ENCODE assay signal across 31 mouse cellular contexts in genomic region chr1:127219161-127219560, GRCm38 (mm10). TPM values are rescaled to one million over a fixed set of nuclear protein-coding genes. Genes with fewer than 3 reads are reported as not detected.
A peak's percentile ranks its signal among the peaks of the same experiment; 100 is the strongest.
DNase-seq lines count a peak whose midpoint lies in the region; ATAC-seq and TF ChIP-seq lines count a peak whose summit lies in the region.
"Had no signal": no experiment of that assay in that cellular context is flagged by ENCODE, and none has a peak within 500 bp of the region (broad histone marks: within the 10 kb centered on the region; RNA-seq: fewer than 3 reads in every experiment).

No protein-coding gene starts in this region.

- H3K9me3 ChIP-seq in liver, embryonic 16.5 days (replicated peaks; ENCODE audit: control insufficient read depth, low read length) = no peaks in the 10 kb centered on the region
- no peaks in the 10 kb centered on the region; the same call in 1 of the 2 replicates for H3K9me3 ChIP-seq in liver, embryonic 11.5 days (ENCODE audit: control insufficient read depth, low read length)
- H3K9me3 ChIP-seq in intestine, embryonic 15.5 days = no peaks in the 10 kb centered on the region
- H3K9me3 ChIP-seq: heart, embryonic 13.5 days; hindbrain, embryonic 15.5 days; limb, embryonic 10.5 days; limb, embryonic 15.5 days; lung, embryonic 15.5 days had no signal

- H3K4me3 ChIP-seq in liver, embryonic 16.5 days (ENCODE audit: low read depth, low read length) = no peak overlapping the region
- H3K4me3 ChIP-seq in liver, embryonic 11.5 days (ENCODE audit: low read depth, low read length) = no peak overlapping the region
- H3K4me3 ChIP-seq in bone marrow macrophage, adult 2 months (ENCODE audit: insufficient read depth, low read length) = no peak overlapping the region
- H3K4me3 ChIP-seq in intestine, embryonic 15.5 days (replicated peaks) = no peak overlapping the region
- no peak overlapping the region for H3K4me3 ChIP-seq in thymus, adult 2 months (ENCODE audit: control insufficient read depth, insufficient read depth, low read length)
- H3K4me3 ChIP-seq: gastrocnemius, adult 2 months; heart, embryonic 13.5 days; hindbrain, embryonic 10.5 days; hindbrain, embryonic 15.5 days; limb, embryonic 10.5 days; limb, embryonic 15.5 days; lung, embryonic 15.5 days had no signal

- no peak overlapping the region for H3K4me2 ChIP-seq in liver, embryonic 16.5 days (ENCODE audit: low read depth, low read length)
- no peak overlapping the region for H3K4me2 ChIP-seq in liver, embryonic 11.5 days
- no peak overlapping the region for H3K4me2 ChIP-seq in intestine, embryonic 15.5 days (replicated peaks)
- H3K4me2 ChIP-seq: heart, embryonic 13.5 days; hindbrain, embryonic 15.5 days; limb, embryonic 15.5 days; lung, embryonic 15.5 days had no signal

- no peaks in the 10 kb centered on the region for H3K27me3 ChIP-seq in liver, embryonic 16.5 days (ENCODE audit: control insufficient read depth, insufficient read depth, low read depth, low read length)
- H3K27me3 ChIP-seq in liver, embryonic 11.5 days (replicated peaks; ENCODE audit: control insufficient read depth, insufficient read depth, low read length) = no peaks in the 10 kb centered on the region
- H3K27me3 ChIP-seq in intestine, embryonic 15.5 days (replicated peaks) = no peaks in the 10 kb centered on the region
- H3K27me3 ChIP-seq in thymus, adult 2 months (ENCODE audit: control insufficient read depth, insufficient read depth, low read length) = no peaks in the 10 kb centered on the region
- H3K27me3 ChIP-seq: heart, embryonic 13.5 days; hindbrain, embryonic 15.5 days; limb, embryonic 15.5 days; lung, embryonic 15.5 days; Patski had no signal

- no peaks in the 10 kb centered on the region; the same call in 1 of the 2 replicates for H3K4me1 ChIP-seq in liver, embryonic 16.5 days (ENCODE audit: control insufficient read depth, low read depth, low read length)
- peaks cover 4% of the 10 kb centered on the region; the same call in 1 of the 2 replicates for H3K4me1 ChIP-seq in liver, embryonic 11.5 days (replicated peaks; ENCODE audit: control insufficient read depth, insufficient read depth, low read length)
- H3K4me1 ChIP-seq in bone marrow macrophage, adult 2 months (ENCODE audit: control insufficient read depth, insufficient read depth, low read length) = peaks cover 79% of the 10 kb centered on the region
- peaks cover 16% of the 10 kb centered on the region; the same call in 1 of the 2 replicates for H3K4me1 ChIP-seq in intestine, embryonic 15.5 days (replicated peaks)
- H3K4me1 ChIP-seq in thymus, adult 2 months (replicated peaks; ENCODE audit: control insufficient read depth, insufficient read depth, low read length) = peaks cover 28% of the 10 kb centered on the region
- H3K4me1 ChIP-seq: lung, embryonic 15.5 days had no signal

- DNase-seq in liver, embryonic 11.5 days (ENCODE audit: low spot score) = no peak
- DNase-seq in 3T3-L1 (ENCODE audit: low read depth, low spot score) = peak; percentile 11
- DNase-seq in thymus, adult 2 months = no peak
- DNase-seq in thymus, postnatal 14 days = no peak
- DNase-seq: adrenal gland, postnatal 25 days; cerebellum, adult 8-10 months; cerebellum, postnatal 36 days; gastrocnemius, adult 2 months; gastrocnemius, postnatal 36 days; heart, postnatal 10 days; kidney, adult 2 months; kidney, postnatal 4 days; lung, postnatal 4 days; midbrain, embryonic 14.5 days; spleen, adult 18-20 months; thymus, adult 18-20 months; thymus, postnatal 4 days had no signal

- no peak overlapping the region for H3K27ac ChIP-seq in liver, embryonic 16.5 days (ENCODE audit: low read length)
- H3K27ac ChIP-seq in liver, embryonic 11.5 days (ENCODE audit: low read depth, low read length) = no peak overlapping the region
- H3K27ac ChIP-seq in bone marrow macrophage, adult 2 months (ENCODE audit: insufficient read depth, low read depth, low read length) = peak overlapping the region; percentile 95
- H3K27ac ChIP-seq in intestine, embryonic 15.5 days = no peak overlapping the region
- H3K27ac ChIP-seq in thymus, adult 2 months (ENCODE audit: control insufficient read depth, insufficient read depth, low read length) = no peak overlapping the region
- H3K27ac ChIP-seq: gastrocnemius, adult 2 months; heart, embryonic 13.5 days; hindbrain, embryonic 10.5 days; hindbrain, embryonic 15.5 days; limb, embryonic 10.5 days; limb, embryonic 15.5 days; lung, embryonic 15.5 days had no signal

- peak; percentile 19; the same call in 1 of the 2 replicates for ATAC-seq in liver, embryonic 16.5 days (ENCODE audit: low read depth)
- ATAC-seq in liver, embryonic 11.5 days (replicated peaks; ENCODE audit: low FRiP score) = no peak
- ATAC-seq in granulocyte monocyte progenitor cell, adult 5-6 weeks (replicated peaks; ENCODE audit: poor library complexity, severe bottlenecking) = peak; percentile 38
- no peak for ATAC-seq in intestine, embryonic 15.5 days
- ATAC-seq: forebrain, embryonic 16.5 days; inflammation-experienced regulatory T-cells, adult 6 months; Patski had no signal

- H3K36me3 ChIP-seq in liver, embryonic 16.5 days (ENCODE audit: control insufficient read depth, insufficient read depth) = no peaks in the 10 kb centered on the region
- no peaks in the 10 kb centered on the region for H3K36me3 ChIP-seq in liver, embryonic 11.5 days (ENCODE audit: control insufficient read depth, insufficient read depth, low read length)
- H3K36me3 ChIP-seq in intestine, embryonic 15.5 days = no peaks in the 10 kb centered on the region
- no peaks in the 10 kb centered on the region for H3K36me3 ChIP-seq in thymus, adult 2 months (ENCODE audit: control insufficient read depth, insufficient read depth, low read length)
- H3K36me3 ChIP-seq: G1E; heart, embryonic 13.5 days; hindbrain, embryonic 10.5 days; hindbrain, embryonic 15.5 days; limb, embryonic 10.5 days; limb, embryonic 15.5 days; lung, embryonic 15.5 days had no signal

- no peak overlapping the region for H3K9ac ChIP-seq in liver, embryonic 16.5 days (ENCODE audit: low read depth, low read length)
- no peak overlapping the region for H3K9ac ChIP-seq in liver, embryonic 11.5 days (ENCODE audit: low read depth, low read length)
- no peak overlapping the region for H3K9ac ChIP-seq in intestine, embryonic 15.5 days
- H3K9ac ChIP-seq: heart, embryonic 13.5 days; hindbrain, embryonic 15.5 days; limb, embryonic 15.5 days; lung, embryonic 15.5 days had no signal

- TF ChIP-seq POLR2A in bone marrow macrophage, adult 2 months (IDR thresholded peaks at IDR 0.05; ENCODE audit: borderline replicate concordance, low read depth, low read length) = no peak
- no peak for TF ChIP-seq POLR2A in thymus, adult 2 months (IDR thresholded peaks at IDR 0.05; ENCODE audit: control insufficient read depth, extremely low read depth, insufficient read depth, low read length, poor library complexity)

- WGBS in liver, embryonic 16.5 days (ENCODE audit: insufficient replicate concordance) = 62% methylated on average over 4 of the region's 4 CpGs
- 81% methylated on average over 4 of the region's 4 CpGs for WGBS in liver, embryonic 11.5 days
- WGBS in intestine, embryonic 15.5 days = 86% methylated on average over 4 of the region's 4 CpGs
- WGBS in thymus, adult 2 months = 92% methylated on average over 4 of the region's 4 CpGs

- TF ChIP-seq CTCF in bone marrow macrophage, adult 2 months (IDR thresholded peaks at IDR 0.05; ENCODE audit: low read depth, low read length) = no peak
- TF ChIP-seq CTCF in thymus, adult 2 months (IDR thresholded peaks at IDR 0.05; ENCODE audit: borderline replicate concordance, control insufficient read depth, extremely low read depth, insufficient read depth, low read length, poor library complexity) = no peak

RNA-seq across cellular contexts. Expression of gene Mgat5, which starts 14.3 kb away (rescaled TPM):
- 0.83 and 0.98 TPM in 2 replicates for polyA plus RNA-seq in liver, embryonic 16.5 days (2015; fragmentation: Nextera tagmentation; extraction: Ambion mirVana)
- polyA plus RNA-seq in liver, embryonic 11.5 days (2014; fragmentation: Nextera tagmentation; extraction: Ambion mirVana) = 1.8 and 2.3 TPM in 2 replicates
- polyA plus RNA-seq in bone marrow macrophage, adult 2 months (2012; ENCODE audit: insufficient read depth, insufficient read length, missing spikeins) = 20.4 and 22.7 TPM in 2 replicates
- 78.8 and 93.3 TPM in 2 replicates for total RNA-seq in granulocyte monocyte progenitor cell, adult 5-6 weeks (2014; fragmentation: Nextera tagmentation)
- 80.5 and 82.1 TPM in 2 replicates for total RNA-seq in granulocyte monocyte progenitor cell, adult 5-6 weeks (2017)
- 5.9 and 6.3 TPM in 2 replicates for polyA plus RNA-seq in intestine, embryonic 15.5 days (2015; fragmentation: Nextera tagmentation; extraction: Ambion mirVana)
- polyA plus RNA-seq in thymus, adult 2 months (2012; rRNA removed) = 24.1 and 24.6 TPM in 2 replicates
- polyA plus RNA-seq: G1E had no signal

Comparison
In these comparisons a context has a peak if more than half of its experiments do, and no peak if none do; other contexts are left out.
1. ATAC-seq: peak in liver, embryonic 16.5 days (single experiment) and granulocyte monocyte progenitor cell, adult 5-6 weeks (single experiment); none in liver, embryonic 11.5 days (single experiment) and intestine, embryonic 15.5 days (single experiment).